Mouse (Mus musculus): ENCODE results near the gene Uvrag. TPM values are rescaled to one million over a fixed set of nuclear protein-coding genes. Genes with fewer than 3 reads are reported as not detected.

The Uvrag gene
- polyA plus RNA-seq, 1 experiment from 2014 or later, result 9.7 TPM

GRCm38 (mm10) chr7:99160995-99161394, 20.1 kb upstream of the Uvrag start:
- Histone ChIP-seq H3K4me3 (no peak overlapping the region), H3K4me1 (peaks cover 33% of the 10 kb centered on the region), H3K27me3 (ENCODE audit: low read depth, poor library complexity, severe bottlenecking) (0 out of 2 replicates have a peak, but pooled peaks cover 3% of the 10 kb centered on the region), H3K9me3 (replicated peaks) (no peaks in the 10 kb centered on the region), H3K36me3 (no peaks in the 10 kb centered on the region; the same call in 1 of the 2 replicates), H3K27ac (replicated peaks) (peak overlapping the region; percentile 63)
- no peak for DNase-seq (ENCODE audit: low spot score)
- WGBS, result 83% methylated on average over 7 of the region's 7 CpGs

- Histone ChIP-seq H3K27me3 (ENCODE audit: low read depth, poor library complexity, severe bottlenecking) (0 out of 2 replicates have a peak, but pooled peaks cover 3% of the 10 kb centered on the region), H3K27ac (replicated peaks) (no peak overlapping the region), H3K36me3 (no peaks in the 10 kb centered on the region; the same call in 1 of the 2 replicates), H3K9me3 (replicated peaks) (no peaks in the 10 kb centered on the region), H3K4me3 (no peak overlapping the region), H3K4me1 (peaks cover 45% of the 10 kb centered on the region)
- WGBS, result 88% methylated on average over 2 of the region's 2 CpGs
- no peak for DNase-seq (ENCODE audit: low spot score)
Observed at GRCm38 (mm10) chr7:99159446-99159845, 18.5 kb upstream of the Uvrag start.

GRCm38 (mm10) chr7:99158904-99159303, 18.0 kb upstream of the Uvrag start:
- 82% methylated on average over 5 of the region's 5 CpGs for WGBS
- Histone ChIP-seq H3K9me3 (replicated peaks) (no peaks in the 10 kb centered on the region), H3K4me3 (no peak overlapping the region), H3K27ac (replicated peaks) (no peak overlapping the region), H3K36me3 (no peaks in the 10 kb centered on the region; the same call in 1 of the 2 replicates), H3K27me3 (ENCODE audit: low read depth, poor library complexity, severe bottlenecking) (0 out of 2 replicates have a peak, but pooled peaks cover 3% of the 10 kb centered on the region), H3K4me1 (peaks cover 46% of the 10 kb centered on the region)
- DNase-seq (ENCODE audit: low spot score), result no peak

GRCm38 (mm10) chr7:99158011-99158410, 17.1 kb upstream of the Uvrag start:
- Histone ChIP-seq H3K27me3 (ENCODE audit: low read depth, poor library complexity, severe bottlenecking) (0 out of 2 replicates have a peak, but pooled peaks cover 3% of the 10 kb centered on the region), H3K36me3 (no peaks in the 10 kb centered on the region; the same call in 1 of the 2 replicates), H3K27ac (replicated peaks) (no peak overlapping the region), H3K4me1 (peaks cover 46% of the 10 kb centered on the region), H3K9me3 (replicated peaks) (no peaks in the 10 kb centered on the region), H3K4me3 (no peak overlapping the region)
- DNase-seq (ENCODE audit: low spot score), result no peak
- 91% methylated on average over 8 of the region's 8 CpGs for WGBS

- 0 out of 2 replicates have a peak, but pooled peaks cover 3% of the 10 kb centered on the region for H3K27me3 ChIP-seq (ENCODE audit: low read depth, poor library complexity, severe bottlenecking)
- no peaks in the 10 kb centered on the region for H3K9me3 ChIP-seq (replicated peaks)
- no peak overlapping the region for H3K27ac ChIP-seq (replicated peaks)
- H3K36me3 ChIP-seq, result no peaks in the 10 kb centered on the region; the same call in 1 of the 2 replicates
- DNase-seq (ENCODE audit: low spot score), result no peak
- 86% methylated on average over 10 of the region's 10 CpGs for WGBS
- H3K4me3 ChIP-seq, result no peak overlapping the region
- peaks cover 44% of the 10 kb centered on the region for H3K4me1 ChIP-seq
Observed at GRCm38 (mm10) chr7:99156737-99157136, 15.8 kb upstream of the Uvrag start.

GRCm38 (mm10) chr7:99155311-99156289, 14.7 kb upstream of the Uvrag start:
- Histone ChIP-seq H3K4me1 (peaks cover 32% of the 10 kb centered on the region), H3K36me3 (no peaks in the 10 kb centered on the region; the same call in 1 of the 2 replicates), H3K27me3 (ENCODE audit: low read depth, poor library complexity, severe bottlenecking) (0 out of 2 replicates have a peak, but pooled peaks cover 3% of the 10 kb centered on the region), H3K4me3 (peak overlapping the region; percentile 37), H3K9me3 (replicated peaks) (no peaks in the 10 kb centered on the region), H3K27ac (replicated peaks) (peak overlapping the region; percentile 79)
- 20% methylated on average over 17 of the region's 17 CpGs for WGBS
- peak; percentile 77 for DNase-seq (ENCODE audit: low spot score)

- Histone ChIP-seq H3K27me3 (ENCODE audit: low read depth, poor library complexity, severe bottlenecking) (0 out of 2 replicates have a peak, but pooled peaks cover 3% of the 10 kb centered on the region), H3K4me3 (0 out of 2 replicates have a peak overlapping the region, but pooled peaks have one; percentile 7), H3K27ac (replicated peaks) (peak overlapping the region; percentile 10; the same call in 1 of the 2 replicates), H3K4me1 (peaks cover 31% of the 10 kb centered on the region), H3K36me3 (no peaks in the 10 kb centered on the region; the same call in 1 of the 2 replicates), H3K9me3 (replicated peaks) (no peaks in the 10 kb centered on the region)
- WGBS, result 57% methylated on average over 8 of the region's 8 CpGs
- peak; percentile 37 for DNase-seq (ENCODE audit: low spot score)
Observed at GRCm38 (mm10) chr7:99154648-99155151, 13.8 kb upstream of the Uvrag start.

- Histone ChIP-seq H3K4me1 (peaks cover 24% of the 10 kb centered on the region), H3K27me3 (ENCODE audit: low read depth, poor library complexity, severe bottlenecking) (0 out of 2 replicates have a peak, but pooled peaks cover 3% of the 10 kb centered on the region), H3K27ac (replicated peaks) (no peak overlapping the region), H3K9me3 (replicated peaks) (no peaks in the 10 kb centered on the region), H3K36me3 (no peaks in the 10 kb centered on the region; the same call in 1 of the 2 replicates), H3K4me3 (no peak overlapping the region)
- WGBS, result 94% methylated on average over 11 of the region's 11 CpGs
- no peak for DNase-seq (ENCODE audit: low spot score)
Observed at GRCm38 (mm10) chr7:99153686-99154202, 12.8 kb upstream of the Uvrag start.

GRCm38 (mm10) chr7:99152756-99153155, 11.8 kb upstream of the Uvrag start:
- no peaks in the 10 kb centered on the region; the same call in 1 of the 2 replicates for H3K36me3 ChIP-seq
- 87% methylated on average over 8 of the region's 8 CpGs for WGBS
- H3K9me3 ChIP-seq (replicated peaks), result no peaks in the 10 kb centered on the region
- 0 out of 2 replicates have a peak, but pooled peaks cover 3% of the 10 kb centered on the region for H3K27me3 ChIP-seq (ENCODE audit: low read depth, poor library complexity, severe bottlenecking)
- H3K4me1 ChIP-seq, result peaks cover 23% of the 10 kb centered on the region
- no peak overlapping the region for H3K27ac ChIP-seq (replicated peaks)
- DNase-seq (ENCODE audit: low spot score), result no peak
- H3K4me3 ChIP-seq, result no peak overlapping the region

- Histone ChIP-seq H3K36me3 (no peaks in the 10 kb centered on the region), H3K4me3 (no peak overlapping the region), H3K4me1 (peaks cover 17% of the 10 kb centered on the region), H3K9me3 (replicated peaks) (no peaks in the 10 kb centered on the region), H3K27ac (replicated peaks) (no peak overlapping the region), H3K27me3 (ENCODE audit: low read depth, poor library complexity, severe bottlenecking) (no peaks in the 10 kb centered on the region)
- peak; percentile 89 for DNase-seq (ENCODE audit: low spot score)
- WGBS, result 6% methylated on average over 7 of the region's 7 CpGs
Observed at GRCm38 (mm10) chr7:99151342-99151741, 10.4 kb upstream of the Uvrag start.

- 67% methylated on average over 1 of the region's 1 CpGs for WGBS
- DNase-seq (ENCODE audit: low spot score), result no peak
Observed at GRCm38 (mm10) chr7:99149017-99149416, 8.1 kb upstream of the Uvrag start.

GRCm38 (mm10) chr7:99147494-99147893, 6.6 kb upstream of the Uvrag start:
- Histone ChIP-seq H3K4me3 (no peak overlapping the region), H3K27ac (replicated peaks) (no peak overlapping the region), H3K27me3 (ENCODE audit: low read depth, poor library complexity, severe bottlenecking) (peaks cover 11% of the 10 kb centered on the region; the same call in 1 of the 2 replicates), H3K4me1 (peaks cover 5% of the 10 kb centered on the region; the same call in 1 of the 2 replicates), H3K9me3 (replicated peaks) (no peaks in the 10 kb centered on the region), H3K36me3 (no peaks in the 10 kb centered on the region)
- DNase-seq (ENCODE audit: low spot score), result no peak
- WGBS, result 87% methylated on average over 7 of the region's 7 CpGs

More at GRCm38 (mm10) chr7:99149017-99149416, 8.1 kb upstream of the Uvrag start:
- Histone ChIP-seq H3K36me3 (no peaks in the 10 kb centered on the region), H3K4me1 (peaks cover 5% of the 10 kb centered on the region; the same call in 1 of the 2 replicates), H3K27me3 (ENCODE audit: low read depth, poor library complexity, severe bottlenecking) (peaks cover under 1% of the 10 kb centered on the region; the same call in 1 of the 2 replicates), H3K9me3 (replicated peaks) (no peaks in the 10 kb centered on the region), H3K4me3 (no peak overlapping the region), H3K27ac (replicated peaks) (no peak overlapping the region)
